Comparison of ENCODE assay signal across 50 mouse cellular contexts in the genomic region with DNA sequence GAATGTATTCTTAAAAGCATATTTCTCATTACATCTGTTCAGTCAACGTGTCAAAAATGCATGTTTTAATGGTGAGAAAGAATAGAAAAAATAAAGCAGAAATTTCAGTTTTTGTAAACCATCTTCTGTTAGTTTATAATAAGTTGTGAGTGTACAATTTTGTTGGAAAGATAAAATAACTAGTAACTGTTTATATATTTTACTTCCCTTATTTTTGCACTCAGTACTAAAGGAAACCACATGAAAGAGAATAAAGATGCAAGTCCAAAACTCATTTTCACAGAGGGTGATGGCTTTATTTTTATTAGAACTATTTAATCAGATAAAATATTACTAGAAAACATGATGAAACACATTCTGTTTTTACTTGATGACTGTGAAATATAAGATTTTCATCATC. TPM values are rescaled to one million over a fixed set of nuclear protein-coding genes. Genes with fewer than 3 reads are reported as not detected.
"Had no signal": no experiment of that assay in that cellular context is flagged by ENCODE, and none has a peak within 500 bp of the region (broad histone marks: within the 10 kb centered on the region; RNA-seq: fewer than 3 reads in every experiment).

No protein-coding gene starts in this region.

- H3K4me2 ChIP-seq: heart, embryonic 11.5 days; heart, embryonic 12.5 days; heart, embryonic 13.5 days; heart, embryonic 15.5 days; hindbrain, embryonic 12.5 days; hindbrain, embryonic 13.5 days; hindbrain, embryonic 14.5 days; hindbrain, embryonic 15.5 days; intestine, embryonic 15.5 days; kidney, embryonic 15.5 days had no signal

- H3K9ac ChIP-seq: heart, embryonic 12.5 days; heart, embryonic 13.5 days; heart, embryonic 15.5 days; hindbrain, embryonic 12.5 days; hindbrain, embryonic 13.5 days; hindbrain, embryonic 14.5 days; hindbrain, embryonic 15.5 days; intestine, embryonic 15.5 days; kidney, embryonic 15.5 days had no signal

- DNase-seq: heart, postnatal 10 days; heart, postnatal 14 days; heart, postnatal 36 days; heart, postnatal 4 days; kidney, adult 11 months; kidney, adult 18-20 months; kidney, adult 2 months; kidney, adult 8-10 months; kidney, adult 9 months; kidney, postnatal 10 days; kidney, postnatal 25 days; kidney, postnatal 36 days; kidney, postnatal 4 days; layer of hippocampus, adult 9-11 months; layer of hippocampus, postnatal 36 days had no signal

- H3K27me3 ChIP-seq: heart, embryonic 12.5 days; heart, embryonic 13.5 days; heart, embryonic 15.5 days; hindbrain, embryonic 12.5 days; hindbrain, embryonic 13.5 days; hindbrain, embryonic 15.5 days; intestine, embryonic 15.5 days; kidney, embryonic 15.5 days had no signal

- H3K36me3 ChIP-seq: heart, embryonic 10.5 days; heart, embryonic 12.5 days; heart, embryonic 13.5 days; heart, embryonic 15.5 days; hindbrain, embryonic 10.5 days; hindbrain, embryonic 12.5 days; hindbrain, embryonic 13.5 days; hindbrain, embryonic 15.5 days; intestine, embryonic 15.5 days; kidney, embryonic 15.5 days had no signal

- H3K4me3 ChIP-seq: heart, embryonic 10.5 days; heart, embryonic 12.5 days; heart, embryonic 13.5 days; heart, embryonic 15.5 days; hindbrain, embryonic 10.5 days; hindbrain, embryonic 12.5 days; hindbrain, embryonic 13.5 days; hindbrain, embryonic 15.5 days; intestine, embryonic 15.5 days; kidney, embryonic 15.5 days; layer of hippocampus, adult 2 months had no signal

- H3K27ac ChIP-seq: heart, embryonic 10.5 days; heart, embryonic 13.5 days; heart, embryonic 15.5 days; hindbrain, embryonic 10.5 days; hindbrain, embryonic 12.5 days; hindbrain, embryonic 13.5 days; hindbrain, embryonic 14.5 days; hindbrain, embryonic 15.5 days; hindbrain, postnatal 0 days; intestine, embryonic 15.5 days; kidney, embryonic 15.5 days; kidney, postnatal 0 days; layer of hippocampus, adult 2 months had no signal

- H3K9me3 ChIP-seq: heart, embryonic 10.5 days; heart, embryonic 12.5 days; heart, embryonic 13.5 days; heart, embryonic 15.5 days; hindbrain, embryonic 10.5 days; hindbrain, embryonic 12.5 days; hindbrain, embryonic 13.5 days; hindbrain, embryonic 15.5 days; intestine, embryonic 15.5 days; kidney, embryonic 15.5 days had no signal

- H3K4me1 ChIP-seq: heart, embryonic 10.5 days; heart, embryonic 12.5 days; heart, embryonic 13.5 days; heart, embryonic 15.5 days; hindbrain, embryonic 10.5 days; hindbrain, embryonic 12.5 days; hindbrain, embryonic 13.5 days; hindbrain, embryonic 15.5 days; intestine, embryonic 15.5 days; kidney, embryonic 15.5 days had no signal

- ATAC-seq: hindbrain, embryonic 16.5 days; hindbrain, postnatal 0 days; inflammation-experienced regulatory T-cells, adult 6 months; intestine, embryonic 15.5 days; intestine, embryonic 16.5 days; intestine, postnatal 0 days had no signal

RNA-seq across cellular contexts. Expression of a gene that starts 18.2 kb away (rescaled TPM):
- total RNA-seq: heart, postnatal 10 days; heart, postnatal 14 days; heart, postnatal 25 days; heart, postnatal 36 days; heart, postnatal 4 days; hematopoietic stem cell, adult 5-6 weeks; hindbrain, postnatal 0 days; layer of hippocampus, adult 18-20 months; layer of hippocampus, adult 2 months; layer of hippocampus, adult 8-10 months; layer of hippocampus, postnatal 10 days; layer of hippocampus, postnatal 14 days; layer of hippocampus, postnatal 25 days; layer of hippocampus, postnatal 36 days; left cerebral cortex, adult 18-20 months had no signal
- polyA plus RNA-seq: heart, embryonic 10.5 days; heart, embryonic 11.5 days; heart, embryonic 12.5 days; heart, embryonic 13.5 days; heart, embryonic 14.5 days; heart, embryonic 15.5 days; heart, embryonic 16.5 days; heart, postnatal 0 days; hindbrain, embryonic 10.5 days; hindbrain, embryonic 11.5 days; hindbrain, embryonic 12.5 days; hindbrain, embryonic 13.5 days; hindbrain, embryonic 14.5 days; hindbrain, embryonic 15.5 days; hindbrain, embryonic 16.5 days; hindbrain, postnatal 0 days; inflammation-experienced regulatory T-cells, adult 6 months; intestine, embryonic 14.5 days; intestine, embryonic 15.5 days; intestine, embryonic 16.5 days; intestine, postnatal 0 days; kidney, embryonic 14.5 days; kidney, embryonic 15.5 days; kidney, embryonic 16.5 days; kidney, postnatal 0 days; large intestine, adult 2 months had no signal
